Mouse (Mus musculus): ENCODE measurements around the gene Rnf148.

Rnf148 gene

GRCm38 (mm10) chr6:23655036-23655435 lies at the start of gene Rnf148:
Rnf148 (minus strand) TSS chr6:23655136.
- DNase-seq (ENCODE audit: low spot score): no peak

DNA sequence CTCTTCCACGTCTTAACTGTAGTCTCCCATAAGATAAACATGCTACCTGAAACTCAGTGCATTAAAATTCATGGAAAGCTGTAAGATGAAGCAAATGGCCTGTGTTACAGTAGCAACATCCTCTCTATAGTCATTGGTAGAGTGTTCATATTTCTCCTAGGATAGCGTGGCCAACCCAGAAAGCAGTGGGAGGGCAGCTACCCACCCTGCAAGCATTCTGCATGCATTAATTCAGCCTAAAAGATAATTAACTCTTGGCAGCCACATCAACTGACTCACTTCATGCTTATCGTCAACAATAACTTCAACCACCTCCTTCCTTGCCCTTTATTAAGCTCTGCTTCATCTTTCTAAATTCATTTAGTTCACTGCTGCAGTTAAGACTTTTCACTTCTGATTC lies 45.9 kb upstream of the Rnf148 start:
- no peak for DNase-seq (ENCODE audit: low spot score)

- DNase-seq (ENCODE audit: low spot score): no peak
Measured at GRCm38 (mm10) chr6:23678172-23678571, 23.2 kb upstream of the Rnf148 start.

DNA sequence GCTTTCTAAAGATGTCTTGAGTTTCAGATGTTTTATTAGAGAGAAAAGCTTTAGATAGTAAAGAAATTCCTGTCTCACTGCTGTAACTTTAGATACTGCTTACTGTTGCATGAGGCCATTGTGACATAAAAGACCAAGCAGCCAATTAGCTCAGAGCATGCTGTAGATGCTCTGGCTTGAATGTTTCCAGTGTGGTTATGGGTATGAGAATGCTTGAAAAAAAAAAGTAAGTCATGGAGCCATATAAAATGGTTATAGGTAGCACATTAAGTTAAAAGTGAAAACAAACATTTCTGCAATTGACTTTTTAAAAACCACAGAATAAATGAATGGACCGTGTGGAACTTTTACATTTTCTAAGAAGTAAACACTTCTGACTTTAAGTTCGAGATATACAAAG lies 4.7 kb downstream of the Rnf148 start, which contains the start of gene Rnf133:
Rnf133 (minus strand) TSS at position 101 of the 400 bp plus-strand sequence.
- DNase-seq (ENCODE audit: low spot score): no peak

- DNase-seq (ENCODE audit: low spot score): no peak
Measured at GRCm38 (mm10) chr6:23648732-23649131, 6.2 kb downstream of the Rnf148 start.

DNA sequence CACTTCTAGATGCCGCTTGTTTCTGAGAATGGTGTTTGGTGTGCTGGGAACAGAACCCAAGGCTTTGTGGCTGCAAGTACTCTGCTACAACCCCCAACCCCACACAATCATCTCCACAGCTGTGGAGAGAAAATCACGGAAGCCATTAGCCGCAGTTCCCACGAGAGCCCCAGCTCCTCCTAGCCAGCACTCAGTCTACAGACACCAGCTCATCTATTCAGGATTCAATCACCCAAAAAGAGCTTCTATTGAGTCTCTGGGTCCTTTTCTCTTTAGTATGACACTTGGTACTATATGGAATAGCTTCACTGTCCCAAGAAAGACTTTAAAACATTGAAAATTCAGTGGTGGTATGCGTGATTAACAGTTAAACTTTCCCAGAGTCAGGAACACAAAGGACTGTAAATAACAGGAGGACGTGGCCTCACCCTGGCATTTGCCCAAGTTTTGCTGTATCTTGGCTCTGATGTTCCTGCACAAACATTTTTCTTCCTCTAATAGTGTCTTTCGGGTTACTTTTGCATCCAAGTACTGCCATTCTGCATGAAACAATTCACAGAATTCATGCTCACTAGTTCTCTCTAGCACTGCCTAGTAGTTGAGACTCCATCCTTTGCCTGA lies 7.2 kb downstream of the Rnf148 start:
- DNase-seq (ENCODE audit: low spot score): no peak

- DNase-seq (ENCODE audit: low spot score): no peak
Measured at GRCm38 (mm10) chr6:23637081-23637480, 17.9 kb downstream of the Rnf148 start.

GRCm38 (mm10) chr6:23635208-23635607 lies 19.7 kb downstream of the Rnf148 start:
- DNase-seq (ENCODE audit: low spot score): no peak

GRCm38 (mm10) chr6:23634016-23634415 lies 20.9 kb downstream of the Rnf148 start:
- DNase-seq (ENCODE audit: low spot score): no peak

DNA sequence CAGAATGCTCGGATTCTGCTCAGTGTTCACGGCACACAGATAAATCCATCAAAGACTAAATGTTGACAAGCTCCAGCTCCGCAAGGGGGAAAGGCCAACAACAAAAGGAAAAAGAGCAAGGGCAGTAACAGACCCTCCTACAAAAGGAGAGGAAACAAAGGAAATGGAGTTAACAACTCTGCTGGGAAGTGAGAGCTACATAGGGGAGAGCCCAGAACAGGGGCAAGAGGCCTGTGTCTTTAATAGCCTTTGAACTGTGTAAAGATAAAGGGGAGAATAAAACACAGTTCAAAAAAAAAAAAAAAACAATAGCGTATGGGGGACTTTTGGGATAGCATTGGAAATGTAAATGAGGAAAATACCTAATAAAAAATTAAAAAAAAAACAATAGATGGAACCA lies 24.5 kb downstream of the Rnf148 start:
- no peak for DNase-seq (ENCODE audit: low spot score)
